Mouse (Mus musculus) naive thymus-derived CD4-positive, alpha-beta T cell, adult 2 months (primary cell): Measurements from ENCODE around the gene Tcf7l1.

Experiments
- DNase-seq: peaks from one replicate; pipeline ENCODE4 v3.0.0-alpha.2; 2011; ENCODE audit warnings: low read depth

The Tcf7l1 gene

GRCm38 (mm10) chr6:72783780-72784179 is 5.3 kb downstream of the Tcf7l1 start:
- DNase-seq: no peak

- no peak for DNase-seq
Measured at GRCm38 (mm10) chr6:72778779-72779776, 10.0 kb downstream of the Tcf7l1 start.

- no peak for DNase-seq
Measured at GRCm38 (mm10) chr6:72777212-72777611, 11.8 kb downstream of the Tcf7l1 start.

GRCm38 (mm10) chr6:72774275-72774674 is 14.8 kb downstream of the Tcf7l1 start:
- DNase-seq: no peak

GRCm38 (mm10) chr6:72769915-72770776 is 18.9 kb downstream of the Tcf7l1 start:
- DNase-seq: no peak

- DNase-seq: no peak
Measured at GRCm38 (mm10) chr6:72769343-72769742, 19.7 kb downstream of the Tcf7l1 start.

- no peak for DNase-seq
Measured at GRCm38 (mm10) chr6:72768804-72769203, 20.2 kb downstream of the Tcf7l1 start.

GRCm38 (mm10) chr6:72768097-72768496 is 21.0 kb downstream of the Tcf7l1 start:
- DNase-seq: no peak

- DNase-seq: no peak
Measured at GRCm38 (mm10) chr6:72763616-72764015, 25.4 kb downstream of the Tcf7l1 start.

GRCm38 (mm10) chr6:72761645-72762044 is 27.4 kb downstream of the Tcf7l1 start:
- no peak for DNase-seq

- no peak for DNase-seq
Measured at GRCm38 (mm10) chr6:72758239-72759017, 30.6 kb downstream of the Tcf7l1 start.

- DNase-seq: no peak
Measured at GRCm38 (mm10) chr6:72755267-72755889, 33.7 kb downstream of the Tcf7l1 start.

GRCm38 (mm10) chr6:72754215-72754614 is 34.8 kb downstream of the Tcf7l1 start:
- no peak for DNase-seq

GRCm38 (mm10) chr6:72753782-72754181 is 35.3 kb downstream of the Tcf7l1 start:
- no peak for DNase-seq

- DNase-seq: no peak
Measured at GRCm38 (mm10) chr6:72752824-72753223, 36.2 kb downstream of the Tcf7l1 start.

GRCm38 (mm10) chr6:72751210-72751609 is 37.8 kb downstream of the Tcf7l1 start:
- DNase-seq: no peak

- DNase-seq: no peak
Measured at GRCm38 (mm10) chr6:72748882-72749437, 40.1 kb downstream of the Tcf7l1 start.

- DNase-seq: no peak
Measured at GRCm38 (mm10) chr6:72748421-72748820, 40.6 kb downstream of the Tcf7l1 start.

- DNase-seq: no peak
Measured at GRCm38 (mm10) chr6:72747814-72748213, 41.2 kb downstream of the Tcf7l1 start.

GRCm38 (mm10) chr6:72747156-72747555 is 41.9 kb downstream of the Tcf7l1 start:
- DNase-seq: no peak

GRCm38 (mm10) chr6:72745781-72746180 is 43.3 kb downstream of the Tcf7l1 start:
- peak; percentile 53 for DNase-seq
